Mouse (Mus musculus) E14TG2a.4 (cell line): ENCODE measurements around the gene Adamts6.

Experiments used
- CTCF ChIP-seq: conservative IDR thresholded peaks from 2 replicates; pipeline ENCODE4 v1.5.1; 2014; ENCODE audit warnings: low read length
- NANOG ChIP-seq: IDR thresholded peaks from 2 replicates; pipeline ENCODE4 v1.6.1; 2014; ENCODE audit warnings: borderline replicate concordance, low read length, mixed read lengths
- POU5F1 ChIP-seq: IDR thresholded peaks from 2 replicates; pipeline ENCODE4 v1.6.1; 2014; ENCODE audit warnings: low read length, borderline replicate concordance

DNA sequence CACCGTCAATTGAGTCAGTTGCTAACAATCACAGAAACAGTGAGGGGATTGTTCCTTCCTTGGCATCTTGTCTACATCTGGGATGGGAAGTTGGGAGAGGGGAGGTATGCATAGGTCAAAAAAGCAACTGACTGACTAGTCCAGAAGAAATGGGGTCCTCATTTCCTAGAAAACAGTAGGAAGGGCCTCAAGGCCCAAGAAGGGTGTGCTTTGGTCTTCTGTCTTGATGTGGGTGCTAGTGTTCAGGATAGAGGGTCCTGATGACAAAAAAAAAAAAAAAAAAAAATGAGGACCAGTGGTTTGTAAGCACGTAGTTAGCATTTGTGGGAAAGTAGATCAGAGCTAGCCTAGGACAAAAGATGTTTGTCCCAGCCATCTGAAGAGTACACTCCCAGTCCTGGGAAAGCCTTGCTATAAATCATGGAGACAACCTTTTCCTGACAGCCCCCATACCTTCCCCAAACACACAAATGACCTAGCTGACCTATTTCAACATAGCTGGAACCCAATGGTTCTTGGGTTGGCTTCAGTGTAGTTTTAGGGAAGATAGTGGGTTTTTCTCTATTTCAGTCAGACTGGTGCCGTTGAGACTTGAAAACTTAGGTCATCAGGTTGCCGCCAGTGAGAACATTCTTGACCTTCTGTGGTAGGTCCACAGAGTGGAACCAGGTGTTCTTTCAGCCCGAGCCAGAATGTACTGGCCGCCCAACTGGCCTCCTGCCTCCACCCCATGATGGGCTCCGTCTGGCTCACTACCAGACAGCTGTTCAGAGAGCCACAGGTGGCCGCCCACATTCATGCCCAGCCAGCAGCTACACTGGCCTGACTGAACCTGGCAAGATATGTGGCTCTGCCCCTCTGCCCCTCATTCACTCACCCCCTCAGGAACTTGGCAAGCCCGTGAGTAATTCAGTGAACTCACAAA is 211.7 kb downstream of the Adamts6 start:
- TF ChIP-seq CTCF = no peak
- no peak for TF ChIP-seq NANOG
- TF ChIP-seq POU5F1 = no peak
